Mouse (Mus musculus): ENCODE measurements around the gene Ybx2. TPM values are rescaled to one million over a fixed set of nuclear protein-coding genes. Genes with fewer than 3 reads are reported as not detected.
"Not testable (repeated sequence)": the region's sequence is repeated elsewhere in the genome, so short reads cannot be mapped to it uniquely, and the experiment has no call there.

The Ybx2 gene
- polyA plus RNA-seq, 1 experiment from 2014 or later = 2.0 TPM

DNA sequence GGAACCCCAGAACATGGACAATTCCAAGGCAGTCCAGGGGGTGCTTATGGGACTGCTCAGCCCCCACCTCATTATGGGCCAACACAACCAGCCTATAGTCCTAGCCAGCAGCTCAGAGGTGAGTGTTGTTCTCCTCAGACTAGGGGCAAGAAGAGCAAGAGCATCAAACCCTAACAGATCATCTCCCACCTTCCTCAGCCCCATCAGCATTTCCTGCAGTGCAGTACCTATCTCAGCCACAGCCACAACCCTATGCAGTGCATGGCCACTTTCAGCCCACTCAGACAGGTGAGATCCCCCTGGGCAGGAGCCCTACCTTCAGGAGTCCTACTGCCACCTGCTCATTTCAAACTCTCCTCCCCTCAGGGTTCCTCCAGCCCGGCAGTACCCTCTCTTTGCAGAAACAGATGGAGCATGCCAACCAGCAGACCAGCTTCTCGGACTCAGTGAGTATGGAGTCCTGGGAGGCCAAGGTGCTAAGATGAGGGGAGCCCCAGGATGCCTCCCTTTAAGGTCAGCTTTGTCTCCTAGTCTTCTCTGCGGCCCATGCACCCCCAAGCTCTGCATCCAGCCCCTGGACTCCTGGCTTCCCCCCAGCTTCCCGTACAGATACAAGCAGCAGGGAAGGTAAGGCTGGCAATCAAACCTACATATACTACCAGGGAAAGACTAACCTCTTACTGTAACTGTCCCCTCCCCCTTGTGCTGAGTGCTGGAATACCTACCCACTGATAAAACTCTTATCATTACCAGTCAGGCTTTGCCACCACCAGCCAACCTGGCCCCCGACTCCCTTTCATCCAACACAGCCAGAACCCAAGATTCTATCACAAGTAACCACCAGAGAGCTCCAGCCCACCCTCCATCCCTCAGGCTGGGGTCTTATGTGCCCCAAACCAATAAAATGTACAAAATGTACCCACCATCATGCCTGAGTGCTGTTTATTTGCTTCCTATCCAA lies 19.6 kb upstream of the Ybx2 start:
- Histone ChIP-seq H3K9me3 (replicated peaks) (no peaks in the 10 kb centered on the region), H3K27me3 (replicated peaks) (no peaks in the 10 kb centered on the region), H3K4me3 (peak overlapping the region; percentile 92), H3K27ac (ENCODE audit: poor library complexity, severe bottlenecking) (peak overlapping the region; percentile 6; the same call in 1 of the 2 replicates), H3K4me1 (replicated peaks) (peaks cover 47% of the 10 kb centered on the region), H3K9ac (0 out of 2 replicates have a peak overlapping the region, but pooled peaks have one; percentile 3), H3K36me3 (peaks cover 69% of the 10 kb centered on the region), H3K4me2 (peak overlapping the region; percentile 98)
- peak; percentile 23; the same call in 1 of the 2 replicates for ATAC-seq (ENCODE audit: insufficient number of reproducible peaks, low FRiP score)
- WGBS = 53% methylated on average over 5 of the region's 5 CpGs

DNA sequence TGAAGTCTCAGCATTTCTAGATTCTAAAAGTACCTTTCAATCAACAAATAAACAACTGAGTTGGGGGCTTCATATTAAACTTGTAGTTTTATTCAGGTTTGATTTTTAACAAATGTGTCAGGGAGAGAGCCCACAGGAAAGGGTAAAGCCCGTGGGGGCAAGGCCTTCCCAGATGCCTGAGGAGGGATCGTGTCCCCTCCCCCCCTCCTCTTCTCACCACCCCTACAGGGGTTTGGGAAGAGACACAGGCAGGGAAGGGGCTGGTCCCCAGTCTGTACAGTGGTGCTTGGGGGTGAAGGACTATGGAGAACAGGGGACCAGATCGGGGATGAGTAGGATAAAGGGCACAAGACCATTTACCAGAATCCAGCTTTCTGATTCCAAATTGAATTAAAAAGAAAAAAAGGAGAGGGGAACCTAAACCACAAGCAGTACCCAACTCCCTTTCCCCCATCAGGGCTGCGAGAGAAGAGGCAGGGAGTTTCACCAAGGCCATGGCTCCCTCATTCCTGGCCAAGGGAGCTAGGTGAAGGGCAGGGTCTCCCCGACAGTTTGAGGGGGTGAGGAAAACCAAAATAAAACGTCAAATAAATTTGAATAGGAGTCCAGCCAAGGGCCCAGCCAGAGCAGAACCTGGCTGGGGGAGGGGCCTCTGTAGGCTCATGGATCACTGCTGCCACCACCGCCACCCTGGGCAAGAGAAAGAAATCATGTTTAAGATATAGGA lies 18.8 kb upstream of the Ybx2 start:
- H3K9ac ChIP-seq; ATAC-seq (ENCODE audit: insufficient number of reproducible peaks, low FRiP score); H3K9me3 ChIP-seq (replicated peaks); H3K27ac ChIP-seq (ENCODE audit: poor library complexity, severe bottlenecking); H3K27me3 ChIP-seq (replicated peaks); H3K4me3 ChIP-seq: not testable (repeated sequence)
- H3K36me3 ChIP-seq = peaks cover 60% of the 10 kb centered on the region
- H3K4me1 ChIP-seq (replicated peaks) = peaks cover 47% of the 10 kb centered on the region
- 0 out of 2 replicates have a peak overlapping the region, but pooled peaks have one; percentile 98 for H3K4me2 ChIP-seq
- 54% methylated on average over 7 of the region's 7 CpGs for WGBS

DNA sequence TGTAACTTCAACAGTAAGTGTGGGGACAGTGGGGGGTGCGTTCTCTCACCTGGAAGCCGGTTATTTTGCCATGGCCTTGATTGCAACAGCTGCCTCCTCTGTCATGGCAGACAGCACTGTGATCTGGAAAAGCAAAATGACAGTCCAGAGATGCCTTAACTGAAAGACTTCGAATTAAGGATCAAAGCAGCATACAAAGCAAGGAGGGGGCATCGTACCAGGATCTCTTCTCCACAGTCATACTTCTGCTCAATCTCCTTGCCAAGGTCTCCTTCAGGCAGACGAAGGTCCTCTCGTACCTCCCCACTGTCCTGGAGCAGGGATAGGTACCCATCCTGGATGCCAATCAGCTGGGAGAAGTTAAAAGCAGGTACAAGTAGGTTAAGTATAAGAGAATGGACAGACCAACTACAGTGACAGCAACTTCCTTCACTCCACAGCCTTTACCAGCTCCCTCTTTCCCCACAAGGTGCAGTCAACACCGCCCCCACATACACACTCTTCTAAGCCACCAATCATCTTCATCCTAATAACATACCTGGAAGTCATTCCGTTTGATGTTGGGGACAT lies 18.1 kb upstream of the Ybx2 start:
- Histone ChIP-seq H3K4me2 (no peak overlapping the region), H3K4me1 (replicated peaks) (peaks cover 51% of the 10 kb centered on the region), H3K4me3 (no peak overlapping the region), H3K9ac (no peak overlapping the region), H3K27ac (ENCODE audit: poor library complexity, severe bottlenecking) (no peak overlapping the region), H3K9me3 (replicated peaks) (no peaks in the 10 kb centered on the region), H3K36me3 (peaks cover 54% of the 10 kb centered on the region), H3K27me3 (replicated peaks) (no peaks in the 10 kb centered on the region)
- WGBS = 83% methylated on average over 8 of the region's 8 CpGs
- ATAC-seq (ENCODE audit: insufficient number of reproducible peaks, low FRiP score) = no peak

DNA sequence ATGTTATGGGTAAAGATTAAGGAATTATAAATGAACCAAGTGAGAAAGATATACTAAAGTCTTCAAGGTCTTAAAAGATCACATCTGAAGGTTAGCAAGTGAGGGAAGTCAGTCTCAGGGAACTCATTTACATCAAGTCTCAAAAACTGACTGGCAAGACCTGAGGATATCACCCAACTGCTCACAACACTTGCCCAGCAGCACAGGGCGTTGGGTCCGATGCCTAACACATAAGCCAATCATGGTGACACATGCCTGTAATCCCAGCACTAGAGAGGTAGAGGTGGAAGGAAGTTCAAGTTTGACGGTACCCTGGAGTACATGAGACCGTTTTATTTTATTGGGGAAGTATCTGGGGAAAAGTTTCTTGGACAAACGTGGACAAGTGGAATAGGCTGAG lies 17.5 kb upstream of the Ybx2 start:
- 85% methylated on average over 5 of the region's 5 CpGs for WGBS
- H3K9ac ChIP-seq = no peak overlapping the region
- H3K4me2 ChIP-seq = no peak overlapping the region
- no peaks in the 10 kb centered on the region for H3K27me3 ChIP-seq (replicated peaks)
- peaks cover 47% of the 10 kb centered on the region for H3K36me3 ChIP-seq
- ATAC-seq (ENCODE audit: insufficient number of reproducible peaks, low FRiP score) = no peak
- H3K9me3 ChIP-seq (replicated peaks) = no peaks in the 10 kb centered on the region
- peaks cover 49% of the 10 kb centered on the region for H3K4me1 ChIP-seq (replicated peaks)
- H3K27ac ChIP-seq (ENCODE audit: poor library complexity, severe bottlenecking) = no peak overlapping the region
- no peak overlapping the region for H3K4me3 ChIP-seq

DNA sequence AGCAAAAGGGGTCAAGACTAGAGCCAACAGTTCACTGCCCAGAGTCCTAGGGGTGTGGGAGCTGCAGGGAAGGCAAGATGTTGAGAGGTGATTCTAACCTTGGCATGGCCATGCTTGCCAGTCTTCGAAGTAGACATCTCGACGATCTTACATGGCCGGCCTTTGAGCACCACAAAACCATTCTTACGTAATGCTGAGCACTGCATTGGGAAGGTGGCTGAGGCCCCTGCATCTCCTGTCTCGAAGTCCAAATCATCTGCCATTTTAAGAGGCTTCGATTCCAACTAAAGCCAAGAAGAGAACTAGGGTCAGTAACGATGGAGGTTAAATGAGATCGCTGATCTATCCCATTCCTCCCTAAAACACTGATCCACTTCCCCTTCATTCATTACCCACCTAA lies 16.5 kb upstream of the Ybx2 start:
- Histone ChIP-seq H3K4me2 (peak overlapping the region; percentile 81), H3K27me3 (replicated peaks) (no peaks in the 10 kb centered on the region), H3K9ac (peak overlapping the region; percentile 99), H3K36me3 (peaks cover 45% of the 10 kb centered on the region), H3K27ac (ENCODE audit: poor library complexity, severe bottlenecking) (peak overlapping the region; percentile 97), H3K9me3 (replicated peaks) (no peaks in the 10 kb centered on the region), H3K4me1 (replicated peaks) (peaks cover 44% of the 10 kb centered on the region), H3K4me3 (peak overlapping the region; percentile 91)
- 78% methylated on average over 9 of the region's 9 CpGs for WGBS
- no peak for ATAC-seq (ENCODE audit: insufficient number of reproducible peaks, low FRiP score)

DNA sequence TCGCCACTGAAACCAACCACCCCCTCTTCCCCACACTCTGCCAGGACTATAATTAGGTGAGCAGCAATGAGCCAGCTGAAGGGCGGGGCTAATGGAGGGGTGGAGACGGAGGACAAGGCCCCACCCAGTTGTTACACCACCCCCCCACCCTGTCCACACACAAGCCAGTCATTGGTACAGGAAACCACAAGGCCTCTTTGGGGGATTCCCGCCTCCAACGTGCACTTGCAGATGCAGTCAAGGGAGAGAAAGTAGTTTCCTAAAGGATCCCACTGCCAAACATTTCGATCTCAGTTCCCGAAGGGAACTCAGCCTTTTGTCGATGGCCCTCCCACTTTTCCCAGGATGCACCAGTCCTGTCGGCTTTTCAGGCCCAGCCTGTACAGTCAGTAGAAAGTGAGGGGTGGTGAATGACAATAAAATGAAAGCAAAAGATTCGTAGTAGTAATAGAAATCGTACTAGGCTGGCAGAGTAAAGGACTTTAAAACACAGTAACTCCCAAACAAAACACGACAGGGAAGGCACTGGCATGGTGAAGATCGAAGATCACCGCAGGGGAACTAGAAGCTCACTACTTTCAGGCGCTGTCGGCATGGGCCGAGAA lies 15.8 kb upstream of the Ybx2 start:
- ATAC-seq (ENCODE audit: insufficient number of reproducible peaks, low FRiP score) = peak; percentile 55
- peak overlapping the region; percentile 91 for H3K4me3 ChIP-seq
- H3K4me1 ChIP-seq (replicated peaks) = peaks cover 38% of the 10 kb centered on the region
- H3K9me3 ChIP-seq (replicated peaks) = no peaks in the 10 kb centered on the region
- H3K36me3 ChIP-seq = peaks cover 44% of the 10 kb centered on the region
- H3K27ac ChIP-seq (ENCODE audit: poor library complexity, severe bottlenecking) = peak overlapping the region; percentile 97
- H3K9ac ChIP-seq = peak overlapping the region; percentile 99
- WGBS = 1% methylated on average over 17 of the region's 17 CpGs
- peak overlapping the region; percentile 81 for H3K4me2 ChIP-seq
- H3K27me3 ChIP-seq (replicated peaks) = no peaks in the 10 kb centered on the region

DNA sequence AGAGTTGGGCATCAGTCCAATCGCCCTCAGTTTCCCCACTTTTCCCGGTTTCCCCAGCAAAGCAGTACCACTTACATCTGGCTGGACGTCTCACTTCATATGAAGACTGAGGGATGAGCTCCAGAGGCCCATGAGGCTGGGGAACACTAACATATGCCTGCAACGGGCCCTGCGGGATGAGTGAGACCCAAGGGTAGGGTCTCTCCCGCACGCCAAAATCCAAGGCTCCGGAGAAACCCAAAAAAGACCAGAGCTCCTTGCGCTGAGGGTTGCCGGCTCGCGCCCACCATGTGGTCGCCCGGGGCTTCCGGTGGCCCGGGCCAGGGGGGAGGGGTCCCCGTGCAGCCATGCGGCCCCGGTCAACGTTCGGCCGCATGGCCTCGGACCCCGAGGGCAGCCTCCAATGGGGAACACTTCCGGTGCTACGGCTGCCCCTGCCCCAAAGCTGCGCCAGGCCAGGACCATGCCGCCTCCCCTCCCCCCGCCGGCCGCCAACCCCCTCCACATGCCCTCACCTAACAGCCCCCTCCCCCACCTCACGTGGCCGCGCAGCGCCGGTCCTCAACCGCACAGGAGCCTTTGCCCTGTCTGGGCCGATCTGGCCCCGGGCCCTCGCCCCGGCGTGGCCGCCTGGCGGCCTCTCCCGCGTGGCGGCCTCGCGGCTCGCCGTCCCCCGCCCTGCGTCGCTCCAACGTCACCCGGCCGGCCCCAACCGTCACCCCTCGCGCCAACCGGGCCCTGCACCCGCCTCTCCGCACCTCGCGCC lies 15.1 kb upstream of the Ybx2 start:
- H3K9me3 ChIP-seq (replicated peaks) = no peaks in the 10 kb centered on the region
- H3K27ac ChIP-seq (ENCODE audit: poor library complexity, severe bottlenecking) = peak overlapping the region; percentile 97
- H3K36me3 ChIP-seq = peaks cover 38% of the 10 kb centered on the region
- H3K4me2 ChIP-seq = peak overlapping the region; percentile 81
- peaks cover 32% of the 10 kb centered on the region for H3K4me1 ChIP-seq (replicated peaks)
- H3K27me3 ChIP-seq (replicated peaks) = no peaks in the 10 kb centered on the region
- peak; percentile 16 for ATAC-seq (ENCODE audit: insufficient number of reproducible peaks, low FRiP score)
- WGBS = under 1% methylated on average over 61 of the region's 65 CpGs
- H3K4me3 ChIP-seq = peak overlapping the region; percentile 91
- H3K9ac ChIP-seq = peak overlapping the region; percentile 99

DNA sequence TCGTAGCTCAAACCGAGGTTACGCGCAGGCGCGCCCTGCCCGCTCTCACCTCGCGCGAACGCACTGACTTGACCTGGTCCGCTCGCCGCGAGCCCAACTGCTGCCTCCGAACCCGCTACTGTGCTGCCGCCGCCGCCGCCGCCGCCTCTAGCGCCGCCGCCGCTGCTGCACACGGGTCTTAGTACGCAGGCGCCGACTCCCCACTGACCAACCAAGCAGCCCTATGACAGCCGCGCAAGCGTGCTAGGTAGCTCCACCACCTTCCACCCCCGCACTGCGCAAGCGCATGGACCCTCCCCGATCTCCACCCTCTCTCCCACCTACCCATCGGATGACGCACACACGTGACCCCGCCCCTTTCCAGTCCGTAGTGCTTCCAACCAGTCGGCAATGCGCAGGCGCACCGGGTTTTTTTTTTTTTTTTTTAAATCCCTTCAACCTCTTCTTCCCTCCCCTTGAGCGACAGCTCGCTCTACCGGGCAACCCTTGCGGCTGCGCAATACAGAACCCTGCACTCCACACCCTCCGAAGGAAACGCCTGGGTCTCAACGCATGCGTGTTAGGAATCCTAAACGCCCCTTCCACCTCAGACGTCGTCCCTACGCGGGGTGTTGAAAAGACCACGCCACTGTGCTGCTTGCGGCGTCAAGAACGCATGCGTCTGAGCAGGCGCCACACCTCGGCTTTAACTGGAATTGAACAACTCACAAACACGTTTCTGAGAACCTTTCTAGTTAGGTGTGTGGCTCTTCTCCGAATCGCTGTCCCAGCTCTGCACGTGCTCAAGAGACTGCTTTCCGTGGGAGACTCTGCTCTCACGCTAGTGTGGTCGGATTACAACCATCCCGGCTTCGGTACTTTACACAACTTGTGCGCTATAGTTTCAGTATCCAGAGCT lies 14.2 kb upstream of the Ybx2 start, which contains the start of gene Eif5a:
Gene Eif5a (minus strand): TSS at position 845 of the 898 bp plus-strand sequence.
- H3K4me3 ChIP-seq = peak within 1 kb of the TSS; percentile 91
- H3K27me3 ChIP-seq (replicated peaks) = no peaks in the 10 kb centered on the region
- peak within 1 kb of the TSS; percentile 99 for H3K9ac ChIP-seq
- ATAC-seq (ENCODE audit: insufficient number of reproducible peaks, low FRiP score) = peak; percentile 96
- H3K4me2 ChIP-seq = peak within 1 kb of the TSS; percentile 81
- H3K27ac ChIP-seq (ENCODE audit: poor library complexity, severe bottlenecking) = peak within 1 kb of the TSS; percentile 98
- H3K4me1 ChIP-seq (replicated peaks) = peaks cover 22% of the 10 kb centered on the region
- H3K9me3 ChIP-seq (replicated peaks) = no peaks in the 10 kb centered on the region
- under 1% methylated on average over 75 of the region's 78 CpGs for WGBS
- peaks cover 28% of the 10 kb centered on the region for H3K36me3 ChIP-seq

DNA sequence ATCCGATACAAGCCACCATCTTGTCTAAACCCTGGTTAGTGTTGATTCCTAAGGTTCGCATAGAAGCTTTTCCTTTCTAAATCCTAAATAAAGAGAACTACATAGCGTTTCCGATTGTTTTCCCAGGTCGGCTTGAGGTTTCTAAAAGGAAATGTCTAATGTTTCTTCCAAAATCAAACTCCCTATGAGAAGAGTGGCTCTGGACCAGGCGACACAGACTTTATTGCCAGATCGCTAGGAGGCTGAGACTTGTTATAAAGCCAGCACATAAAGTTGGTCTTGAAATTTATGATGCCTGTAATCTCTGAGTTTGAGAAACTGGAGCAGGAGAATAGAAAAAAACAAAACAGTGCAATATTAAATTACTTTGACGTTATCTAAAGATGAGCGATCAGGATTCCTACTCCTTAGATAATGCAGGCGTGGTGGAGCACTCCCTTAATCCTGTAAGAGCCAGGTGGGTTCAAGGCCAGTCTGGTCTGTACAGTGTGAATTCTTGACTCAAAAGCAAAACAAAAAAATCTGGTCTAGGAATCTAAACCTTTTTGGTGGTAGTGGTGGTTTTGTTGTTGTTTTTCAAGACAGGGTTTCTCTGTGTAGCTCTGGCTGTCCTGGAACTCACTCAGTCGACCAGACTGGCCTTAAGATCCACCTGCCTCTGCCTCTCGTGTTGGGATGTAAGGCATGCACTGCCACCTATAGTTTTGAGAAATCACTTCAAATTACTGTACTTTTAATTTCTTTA lies 13.4 kb upstream of the Ybx2 start:
- Histone ChIP-seq H3K4me3 (peak overlapping the region; percentile 91), H3K9ac (peak overlapping the region; percentile 77), H3K27me3 (replicated peaks) (no peaks in the 10 kb centered on the region), H3K4me1 (replicated peaks) (peaks cover 22% of the 10 kb centered on the region), H3K4me2 (peak overlapping the region; percentile 74), H3K9me3 (replicated peaks) (no peaks in the 10 kb centered on the region), H3K36me3 (peaks cover 20% of the 10 kb centered on the region), H3K27ac (ENCODE audit: poor library complexity, severe bottlenecking) (peak overlapping the region; percentile 98)
- 5% methylated on average over 12 of the region's 12 CpGs for WGBS
- ATAC-seq (ENCODE audit: insufficient number of reproducible peaks, low FRiP score) = no peak

All from heart, embryonic 12.5 days (tissue).